Mouse (Mus musculus): ENCODE results near the gene Phactr1. TPM values are rescaled to one million over a fixed set of nuclear protein-coding genes. Genes with fewer than 3 reads are reported as not detected.

The Phactr1 gene
- total RNA-seq, 1 experiment: 1.2 TPM

DNA sequence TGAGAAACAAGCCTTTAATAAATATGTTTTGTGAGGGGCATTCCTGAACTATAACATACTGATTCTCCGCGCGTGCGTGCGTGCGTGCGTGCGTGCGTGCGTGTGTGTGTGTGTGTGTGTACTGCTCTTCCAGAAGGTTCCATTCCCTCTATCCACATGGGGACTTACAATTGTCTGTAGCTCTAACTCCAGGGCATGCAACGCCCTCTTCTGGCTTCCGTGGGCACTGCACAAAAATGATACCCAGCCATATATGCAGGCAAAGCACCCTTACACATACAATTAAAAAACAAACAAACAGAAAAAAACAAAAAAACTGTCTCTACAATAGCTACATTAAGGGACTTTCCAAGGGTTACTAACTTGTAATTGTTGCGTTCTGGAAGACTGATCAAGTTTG is 108.8 kb downstream of the Phactr1 start:
- no peak overlapping the region for H3K27ac ChIP-seq (ENCODE audit: insufficient read depth, low read depth, low read length, poor library complexity, severe bottlenecking)
- DNase-seq (ENCODE audit: low read depth, low spot score): peak; percentile 37

DNA sequence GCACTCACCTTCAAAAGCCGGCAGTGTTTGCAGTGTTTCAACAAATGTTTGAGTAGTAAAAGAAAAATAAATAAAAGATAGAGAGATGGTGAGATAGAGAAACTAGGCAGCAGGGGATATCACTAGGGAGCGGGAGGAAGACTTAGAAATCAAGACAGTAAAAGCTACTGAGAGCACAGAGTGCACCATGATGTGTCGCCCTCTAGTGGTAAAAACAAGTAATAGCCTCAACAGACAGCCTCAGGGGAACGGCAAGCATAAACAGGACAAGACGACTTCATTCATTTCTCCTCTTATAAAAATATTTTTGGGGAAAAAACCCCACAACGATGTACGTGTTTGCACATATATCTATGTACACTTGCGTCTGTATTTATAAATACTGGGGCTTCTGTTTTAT is 111.9 kb downstream of the Phactr1 start:
- in situ Hi-C loops (cut with MboI; ENCODE audit: low sequenced_read_pairs in 2 of 2, unreplicated experiment in 2 of 2): loop anchor here (25.0 kb wide), 1 partner anchor 180 kb away; no protein-coding TSS in a partner anchor
- H3K4me3 ChIP-seq (ENCODE audit: insufficient read depth in 1 of 2, low read depth in 1 of 2, low read length in 2 of 2, poor library complexity in 1 of 2, severe bottlenecking in 1 of 2): no peak overlapping the region
- no peak overlapping the region for H3K9ac ChIP-seq (ENCODE audit: insufficient read depth, low read depth, low read length, poor library complexity, severe bottlenecking)
- no peaks in the 10 kb centered on the region for H3K9me3 ChIP-seq (ENCODE audit: control insufficient read depth, insufficient read depth, low read depth, low read length)
- H3K27ac ChIP-seq (ENCODE audit: insufficient read depth, low read depth, low read length, poor library complexity, severe bottlenecking): no peak overlapping the region
- no peaks in the 10 kb centered on the region for H3K4me1 ChIP-seq (ENCODE audit: control insufficient read depth in 2 of 2, insufficient read depth in 2 of 2, low read length in 2 of 2, poor library complexity in 1 of 2)
- peak; percentile 25 for DNase-seq (ENCODE audit: low read depth, low spot score)
- no peaks in the 10 kb centered on the region for H3K36me3 ChIP-seq (ENCODE audit: control insufficient read depth, insufficient read depth, low read length, poor library complexity, severe bottlenecking)
- TF ChIP-seq HCFC1 (IDR thresholded peaks at IDR 0.05; ENCODE audit: borderline replicate concordance, insufficient read depth, low read length): no peak
- TF ChIP-seq ZC3H11A (IDR thresholded peaks at IDR 0.05; ENCODE audit: borderline replicate concordance, low read depth, low read length): peak; percentile 72; the same call in 1 of the 2 replicates

More for the DNA sequence above, 108.8 kb downstream of the Phactr1 start:
- Histone ChIP-seq H3K9ac (ENCODE audit: insufficient read depth, low read depth, low read length, poor library complexity, severe bottlenecking) (no peak overlapping the region), H3K9me3 (ENCODE audit: control insufficient read depth, insufficient read depth, low read depth, low read length) (no peaks in the 10 kb centered on the region), H3K36me3 (ENCODE audit: control insufficient read depth, insufficient read depth, low read length, poor library complexity, severe bottlenecking) (no peaks in the 10 kb centered on the region), H3K4me3 (ENCODE audit: insufficient read depth in 1 of 2, low read depth in 1 of 2, low read length in 2 of 2, poor library complexity in 1 of 2, severe bottlenecking in 1 of 2) (no peak overlapping the region), H3K4me1 (ENCODE audit: control insufficient read depth in 2 of 2, insufficient read depth in 2 of 2, low read length in 2 of 2, poor library complexity in 1 of 2) (no peaks in the 10 kb centered on the region)
- in situ Hi-C loops (cut with MboI; ENCODE audit: low sequenced_read_pairs in 2 of 2, unreplicated experiment in 2 of 2): loop anchor here (25.0 kb wide), 1 partner anchor 177 kb away; no protein-coding TSS in a partner anchor
- no peak for TF ChIP-seq ZNF384 (IDR thresholded peaks at IDR 0.05; ENCODE audit: low read depth, low read length)
- TF ChIP-seq CHD2 (IDR thresholded peaks at IDR 0.05; ENCODE audit: low read depth, low read length): no peak
- TF ChIP-seq ZC3H11A (IDR thresholded peaks at IDR 0.05; ENCODE audit: borderline replicate concordance, low read depth, low read length): no peak
- no peak for TF ChIP-seq HCFC1 (IDR thresholded peaks at IDR 0.05; ENCODE audit: borderline replicate concordance, insufficient read depth, low read length)
- no peak for TF ChIP-seq MAFK (IDR thresholded peaks at IDR 0.05; ENCODE audit: insufficient read depth, low read depth, low read length)

DNA sequence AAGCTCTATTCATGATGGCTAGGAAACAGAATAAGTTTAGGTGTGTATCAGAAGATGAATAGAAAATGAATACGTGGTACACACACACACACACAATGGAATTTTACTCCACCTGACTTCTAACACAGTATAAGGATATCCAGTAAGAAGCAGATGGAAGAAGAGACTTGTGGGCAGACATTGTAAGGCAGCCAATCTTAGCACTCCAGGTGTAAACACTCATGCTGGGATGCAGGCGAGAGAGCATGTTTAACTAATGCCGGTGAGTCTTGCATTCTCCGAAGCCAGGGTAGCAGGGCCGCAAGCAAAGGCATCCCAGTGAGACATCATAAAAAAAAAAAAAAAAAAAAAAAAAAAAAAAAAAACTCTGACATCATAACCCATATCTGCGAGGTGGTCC is 120.1 kb downstream of the Phactr1 start:
- in situ Hi-C loops (cut with MboI; ENCODE audit: low sequenced_read_pairs in 2 of 2, unreplicated experiment in 2 of 2): no loop called here
- Histone ChIP-seq H3K9me3 (ENCODE audit: control insufficient read depth, insufficient read depth, low read depth, low read length) (no peaks in the 10 kb centered on the region), H3K27ac (ENCODE audit: insufficient read depth, low read depth, low read length, poor library complexity, severe bottlenecking) (no peak overlapping the region), H3K36me3 (ENCODE audit: control insufficient read depth, insufficient read depth, low read length, poor library complexity, severe bottlenecking) (no peaks in the 10 kb centered on the region), H3K4me3 (ENCODE audit: insufficient read depth in 1 of 2, low read depth in 1 of 2, low read length in 2 of 2, poor library complexity in 1 of 2, severe bottlenecking in 1 of 2) (no peak overlapping the region), H3K9ac (ENCODE audit: insufficient read depth, low read depth, low read length, poor library complexity, severe bottlenecking) (no peak overlapping the region), H3K4me1 (ENCODE audit: control insufficient read depth in 2 of 2, insufficient read depth in 2 of 2, low read length in 2 of 2, poor library complexity in 1 of 2) (peaks cover 0 to 3% of the 10 kb centered on the region in 2 experiments; a peak in 1 of 4 replicates)
- DNase-seq (ENCODE audit: low read depth, low spot score): no peak
- TF ChIP-seq ZC3H11A (IDR thresholded peaks at IDR 0.05; ENCODE audit: borderline replicate concordance, low read depth, low read length): no peak
- TF ChIP-seq HCFC1 (IDR thresholded peaks at IDR 0.05; ENCODE audit: borderline replicate concordance, insufficient read depth, low read length): no peak
- TF ChIP-seq CHD2 (IDR thresholded peaks at IDR 0.05; ENCODE audit: low read depth, low read length): no peak
- TF ChIP-seq ZNF384 (IDR thresholded peaks at IDR 0.05; ENCODE audit: low read depth, low read length): no peak
- no peak for TF ChIP-seq MAFK (IDR thresholded peaks at IDR 0.05; ENCODE audit: insufficient read depth, low read depth, low read length)

DNA sequence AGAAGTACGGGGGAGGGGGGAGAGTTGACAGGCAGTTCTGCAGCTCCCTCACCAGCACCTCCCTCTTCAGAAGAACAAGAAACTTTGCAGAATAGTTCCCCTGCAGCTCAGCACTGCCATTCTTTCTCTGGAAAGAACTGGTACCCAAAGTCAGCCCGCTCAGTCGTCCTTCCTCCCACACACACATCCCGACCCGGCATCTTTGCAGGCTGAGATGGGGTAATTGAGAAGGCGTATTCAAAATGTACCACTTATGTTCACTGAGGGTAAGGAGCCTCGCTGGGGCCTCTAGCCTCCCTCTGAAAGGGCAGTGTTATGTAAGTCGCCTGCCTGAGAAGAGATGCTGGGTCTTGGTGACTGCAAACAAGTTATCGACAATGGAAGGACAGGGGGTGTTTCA is 123.9 kb downstream of the Phactr1 start:
- Histone ChIP-seq H3K4me1 (ENCODE audit: control insufficient read depth in 2 of 2, insufficient read depth in 2 of 2, low read length in 2 of 2, poor library complexity in 1 of 2) (no peaks in the 10 kb centered on the region), H3K9me3 (ENCODE audit: control insufficient read depth, insufficient read depth, low read depth, low read length) (no peaks in the 10 kb centered on the region), H3K9ac (ENCODE audit: insufficient read depth, low read depth, low read length, poor library complexity, severe bottlenecking) (no peak overlapping the region), H3K4me3 (ENCODE audit: insufficient read depth in 1 of 2, low read depth in 1 of 2, low read length in 2 of 2, poor library complexity in 1 of 2, severe bottlenecking in 1 of 2) (no peak overlapping the region), H3K36me3 (ENCODE audit: control insufficient read depth, insufficient read depth, low read length, poor library complexity, severe bottlenecking) (no peaks in the 10 kb centered on the region), H3K27ac (ENCODE audit: insufficient read depth, low read depth, low read length, poor library complexity, severe bottlenecking) (no peak overlapping the region)
- TF ChIP-seq CHD2 (IDR thresholded peaks at IDR 0.05; ENCODE audit: low read depth, low read length): no peak
- TF ChIP-seq ZNF384 (IDR thresholded peaks at IDR 0.05; ENCODE audit: low read depth, low read length): no peak
- no peak for TF ChIP-seq ZC3H11A (IDR thresholded peaks at IDR 0.05; ENCODE audit: borderline replicate concordance, low read depth, low read length)
- TF ChIP-seq MAFK (IDR thresholded peaks at IDR 0.05; ENCODE audit: insufficient read depth, low read depth, low read length): no peak
- no peak for TF ChIP-seq HCFC1 (IDR thresholded peaks at IDR 0.05; ENCODE audit: borderline replicate concordance, insufficient read depth, low read length)
- in situ Hi-C loops (cut with MboI; ENCODE audit: low sequenced_read_pairs in 2 of 2, unreplicated experiment in 2 of 2): no loop called here
- no peak for DNase-seq (ENCODE audit: low read depth, low spot score)

DNA sequence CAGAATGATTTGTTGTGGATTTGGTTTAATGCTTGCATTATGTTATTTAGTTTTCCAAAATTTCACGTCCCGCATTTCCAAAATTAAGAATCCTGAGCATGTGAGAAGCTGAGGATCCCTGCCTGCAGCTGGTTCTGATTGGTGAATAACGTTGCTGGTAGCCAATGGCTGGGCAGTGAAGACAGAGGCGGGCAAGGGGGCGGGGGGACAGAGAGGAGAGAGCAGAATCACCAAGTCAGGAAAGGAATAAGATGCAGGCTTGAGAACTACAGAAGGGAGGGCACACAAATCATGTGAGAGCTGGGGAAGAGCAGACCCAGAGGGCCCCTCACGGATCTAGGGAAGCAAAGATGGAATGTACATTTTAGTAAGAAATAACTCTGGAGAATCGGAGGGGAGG is 132.3 kb downstream of the Phactr1 start:
- H3K9ac ChIP-seq (ENCODE audit: insufficient read depth, low read depth, low read length, poor library complexity, severe bottlenecking): no peak overlapping the region
- H3K9me3 ChIP-seq (ENCODE audit: control insufficient read depth, insufficient read depth, low read depth, low read length): no peaks in the 10 kb centered on the region
- no peaks in the 10 kb centered on the region for H3K4me1 ChIP-seq (ENCODE audit: control insufficient read depth in 2 of 2, insufficient read depth in 2 of 2, low read length in 2 of 2, poor library complexity in 1 of 2)
- H3K4me3 ChIP-seq (ENCODE audit: insufficient read depth in 1 of 2, low read depth in 1 of 2, low read length in 2 of 2, poor library complexity in 1 of 2, severe bottlenecking in 1 of 2): no peak overlapping the region
- no peak for DNase-seq (ENCODE audit: low read depth, low spot score)
- in situ Hi-C loops (cut with MboI; ENCODE audit: low sequenced_read_pairs in 2 of 2, unreplicated experiment in 2 of 2): no loop called here
- no peak for TF ChIP-seq HCFC1 (IDR thresholded peaks at IDR 0.05; ENCODE audit: borderline replicate concordance, insufficient read depth, low read length)
- no peak for TF ChIP-seq CHD2 (IDR thresholded peaks at IDR 0.05; ENCODE audit: low read depth, low read length)
- TF ChIP-seq ZC3H11A (IDR thresholded peaks at IDR 0.05; ENCODE audit: borderline replicate concordance, low read depth, low read length): no peak
- no peak for TF ChIP-seq ZNF384 (IDR thresholded peaks at IDR 0.05; ENCODE audit: low read depth, low read length)
- TF ChIP-seq MAFK (IDR thresholded peaks at IDR 0.05; ENCODE audit: insufficient read depth, low read depth, low read length): no peak
- no peak overlapping the region for H3K27ac ChIP-seq (ENCODE audit: insufficient read depth, low read depth, low read length, poor library complexity, severe bottlenecking)
- no peaks in the 10 kb centered on the region for H3K36me3 ChIP-seq (ENCODE audit: control insufficient read depth, insufficient read depth, low read length, poor library complexity, severe bottlenecking)
